Mouse (Mus musculus): Measurements from ENCODE around the gene Limch1. TPM values are rescaled to one million over a fixed set of nuclear protein-coding genes. Genes with fewer than 3 reads are reported as not detected.

Gene Limch1
- total and polyA plus RNA-seq, 3 experiments: 0.33 TPM; not detected in 2

DNA sequence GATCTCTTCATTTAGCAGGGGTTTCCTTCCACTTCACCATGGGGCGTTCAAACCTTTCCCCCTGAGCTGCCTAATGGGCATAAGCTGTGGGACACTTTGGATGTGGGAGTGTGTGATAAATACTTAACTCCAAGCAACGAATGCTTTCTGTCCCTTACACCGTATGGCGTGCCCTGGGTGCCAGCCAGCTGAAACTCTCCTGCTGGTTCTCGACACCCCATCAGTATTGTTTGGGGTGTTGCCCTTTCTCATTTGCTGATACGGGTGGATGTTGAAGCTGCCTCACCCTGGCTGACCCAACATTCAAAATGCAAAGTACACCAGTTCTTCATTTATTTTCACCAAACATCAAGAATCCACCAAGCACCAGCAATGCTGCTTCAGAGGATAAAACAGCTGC, 168.2 kb downstream of the Limch1 start:
- ATAC-seq (ENCODE audit: extremely low read depth, insufficient number of reproducible peaks, low FRiP score, poor library complexity, severe bottlenecking) (no peak), DNase-seq (ENCODE audit: low spot score) (no peak)
- Histone ChIP-seq H3K9me3 (replicated peaks) (peaks cover 47% of the 10 kb centered on the region), H3K36me3 (replicated peaks) (no peaks in the 10 kb centered on the region), H3K4me1 (ENCODE audit: insufficient read depth, low read depth, low read length) (no peaks in the 10 kb centered on the region), H3K4me3 (ENCODE audit: low read depth, low read length) (no peak overlapping the region), H3K27me3 (ENCODE audit: insufficient read depth, low read length) (no peaks in the 10 kb centered on the region)
- TF ChIP-seq CTCF (IDR thresholded peaks at IDR 0.05; ENCODE audit: low read depth, low read length) (no peak), GATA2 (IDR thresholded peaks at IDR 0.05; ENCODE audit: borderline replicate concordance, low read depth, low read length) (no peak), POLR2AphosphoS5 (IDR thresholded peaks at IDR 0.05; ENCODE audit: insufficient replicate concordance, low read depth, low read length) (no peak), GATA1 (IDR thresholded peaks at IDR 0.05; ENCODE audit: borderline replicate concordance, low read length) (no peak), TAL1 (conservative IDR thresholded peaks at IDR 0.05; ENCODE audit: low read depth, low read length) (no peak)

- TF ChIP-seq TAL1 (conservative IDR thresholded peaks at IDR 0.05; ENCODE audit: low read depth, low read length): no peak
- TF ChIP-seq GATA2 (IDR thresholded peaks at IDR 0.05; ENCODE audit: borderline replicate concordance, low read depth, low read length): no peak
- no peak for TF ChIP-seq CTCF (IDR thresholded peaks at IDR 0.05; ENCODE audit: low read depth, low read length)
- no peak for TF ChIP-seq POLR2AphosphoS5 (IDR thresholded peaks at IDR 0.05; ENCODE audit: insufficient replicate concordance, low read depth, low read length)
- TF ChIP-seq GATA1 (IDR thresholded peaks at IDR 0.05; ENCODE audit: borderline replicate concordance, low read length): no peak
- Histone ChIP-seq H3K27me3 (ENCODE audit: insufficient read depth, low read length) (no peaks in the 10 kb centered on the region), H3K36me3 (replicated peaks) (no peaks in the 10 kb centered on the region), H3K4me3 (ENCODE audit: low read depth, low read length) (no peak overlapping the region), H3K4me1 (ENCODE audit: insufficient read depth, low read depth, low read length) (no peaks in the 10 kb centered on the region), H3K9me3 (replicated peaks) (peaks cover 65% of the 10 kb centered on the region)
- no peak for DNase-seq (ENCODE audit: low spot score)
- ATAC-seq (ENCODE audit: extremely low read depth, insufficient number of reproducible peaks, low FRiP score, poor library complexity, severe bottlenecking): no peak
These were observed 172.0 kb downstream of the Limch1 start for GRCm38 (mm10) chr5:66917353-66918315.

GRCm38 (mm10) chr5:66918316-66919305, 173.0 kb downstream of the Limch1 start:
- H3K9me3 ChIP-seq (replicated peaks): peaks cover 67% of the 10 kb centered on the region
- no peak overlapping the region for H3K4me3 ChIP-seq (ENCODE audit: low read depth, low read length)
- DNase-seq (ENCODE audit: low spot score) (no peak), ATAC-seq (ENCODE audit: extremely low read depth, insufficient number of reproducible peaks, low FRiP score, poor library complexity, severe bottlenecking) (no peak)
- no peaks in the 10 kb centered on the region for H3K4me1 ChIP-seq (ENCODE audit: insufficient read depth, low read depth, low read length)
- no peak for TF ChIP-seq POLR2AphosphoS5 (IDR thresholded peaks at IDR 0.05; ENCODE audit: insufficient replicate concordance, low read depth, low read length)
- no peak for TF ChIP-seq CTCF (IDR thresholded peaks at IDR 0.05; ENCODE audit: low read depth, low read length)
- TF ChIP-seq GATA2 (IDR thresholded peaks at IDR 0.05; ENCODE audit: borderline replicate concordance, low read depth, low read length): no peak
- TF ChIP-seq GATA1 (IDR thresholded peaks at IDR 0.05; ENCODE audit: borderline replicate concordance, low read length): no peak
- no peak for TF ChIP-seq TAL1 (conservative IDR thresholded peaks at IDR 0.05; ENCODE audit: low read depth, low read length)
- no peaks in the 10 kb centered on the region for H3K27me3 ChIP-seq (ENCODE audit: insufficient read depth, low read length)
- H3K36me3 ChIP-seq (replicated peaks): no peaks in the 10 kb centered on the region

- Histone ChIP-seq H3K4me3 (ENCODE audit: low read depth, low read length) (no peak overlapping the region), H3K27me3 (ENCODE audit: insufficient read depth, low read length) (no peaks in the 10 kb centered on the region), H3K4me1 (ENCODE audit: insufficient read depth, low read depth, low read length) (no peaks in the 10 kb centered on the region), H3K9me3 (replicated peaks) (peaks cover 68% of the 10 kb centered on the region), H3K36me3 (replicated peaks) (no peaks in the 10 kb centered on the region)
- no peak for TF ChIP-seq GATA2 (IDR thresholded peaks at IDR 0.05; ENCODE audit: borderline replicate concordance, low read depth, low read length)
- no peak for TF ChIP-seq GATA1 (IDR thresholded peaks at IDR 0.05; ENCODE audit: borderline replicate concordance, low read length)
- TF ChIP-seq CTCF (IDR thresholded peaks at IDR 0.05; ENCODE audit: low read depth, low read length): no peak
- no peak for TF ChIP-seq TAL1 (conservative IDR thresholded peaks at IDR 0.05; ENCODE audit: low read depth, low read length)
- TF ChIP-seq POLR2AphosphoS5 (IDR thresholded peaks at IDR 0.05; ENCODE audit: insufficient replicate concordance, low read depth, low read length): no peak
- no peak for ATAC-seq (ENCODE audit: extremely low read depth, insufficient number of reproducible peaks, low FRiP score, poor library complexity, severe bottlenecking)
- DNase-seq (ENCODE audit: low spot score): no peak
These were observed 177.0 kb downstream of the Limch1 start for GRCm38 (mm10) chr5:66922582-66922981.

- Histone ChIP-seq H3K9me3 (replicated peaks) (peaks cover 54% of the 10 kb centered on the region), H3K27me3 (ENCODE audit: insufficient read depth, low read length) (no peaks in the 10 kb centered on the region), H3K4me1 (ENCODE audit: insufficient read depth, low read depth, low read length) (no peaks in the 10 kb centered on the region), H3K36me3 (replicated peaks) (no peaks in the 10 kb centered on the region), H3K4me3 (ENCODE audit: low read depth, low read length) (no peak overlapping the region)
- no peak for ATAC-seq (ENCODE audit: extremely low read depth, insufficient number of reproducible peaks, low FRiP score, poor library complexity, severe bottlenecking)
- no peak for TF ChIP-seq POLR2AphosphoS5 (IDR thresholded peaks at IDR 0.05; ENCODE audit: insufficient replicate concordance, low read depth, low read length)
- no peak for DNase-seq (ENCODE audit: low spot score)
These were observed 183.7 kb downstream of the Limch1 start for GRCm38 (mm10) chr5:66929291-66929690.
